Mouse (Mus musculus) heart, adult 2 months (tissue): ENCODE measurements around the gene Blm.

Source experiments
- CTCF ChIP-seq: fragments of 200-600 bp; IDR thresholded peaks from 2 replicates; pipeline ENCODE4 v1.8.1; 2022; ENCODE audit warnings: antibody characterized with exemption, mild to moderate bottlenecking, moderate library complexity
- POLR2A ChIP-seq: fragments of 200-500 bp; IDR thresholded peaks from 2 replicates; pipeline ENCODE4 v1.6.1; 2011; ENCODE audit warnings: mild to moderate bottlenecking, low read depth, low read length, control low read depth; ENCODE audit not compliant: insufficient read depth

- TF ChIP-seq POLR2A (no peak), CTCF (no peak)
Observed at GRCm38 (mm10) chr7:80417601-80418000, 117.3 kb downstream of the Blm start.
